Mouse (Mus musculus): ENCODE data around the gene Cdrt4.

Gene Cdrt4

DNA sequence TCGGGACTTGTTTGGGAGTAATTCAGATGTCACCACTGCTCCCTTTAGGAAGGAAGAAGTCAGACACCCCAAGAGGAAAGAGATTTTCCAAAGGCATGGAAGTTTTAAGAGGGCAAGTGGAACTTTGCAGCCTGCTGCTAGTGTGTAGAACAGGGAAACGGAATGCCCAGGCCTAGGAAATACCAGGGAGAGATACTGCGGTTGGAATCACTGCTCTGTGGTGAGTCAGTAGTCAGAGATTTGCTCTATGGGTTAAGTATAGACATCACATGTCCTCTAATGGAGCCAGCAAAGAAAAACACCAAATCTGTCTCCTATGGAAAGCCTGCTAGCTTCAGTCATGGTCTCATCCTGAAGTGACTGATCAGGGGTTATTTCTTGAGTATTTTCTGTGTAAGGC is 10.8 kb upstream of the Cdrt4 start:
- DNase-seq (ENCODE audit: low spot score in 2 of 2) = no peak

DNA sequence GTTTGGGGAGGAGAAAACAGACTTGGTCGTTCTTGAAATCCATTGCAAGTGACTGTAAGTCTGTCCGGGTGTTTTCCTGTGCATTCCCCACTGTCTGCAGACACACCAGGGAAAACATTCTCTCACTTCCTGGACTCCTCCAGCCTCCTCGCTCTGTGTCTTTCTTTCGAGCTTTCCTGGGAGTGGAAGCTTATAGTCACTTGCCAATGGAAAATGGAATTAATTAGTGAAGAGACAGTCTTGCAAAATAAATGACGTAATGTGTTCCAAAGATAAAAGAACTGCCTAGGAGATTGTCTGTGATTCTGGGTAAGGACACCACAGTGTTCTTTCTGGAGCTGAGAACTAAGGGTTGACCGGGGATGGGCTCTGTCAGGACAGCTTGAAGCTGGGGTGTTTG is 7.5 kb upstream of the Cdrt4 start:
- DNase-seq (ENCODE audit: low spot score in 2 of 2) = no peak

DNA sequence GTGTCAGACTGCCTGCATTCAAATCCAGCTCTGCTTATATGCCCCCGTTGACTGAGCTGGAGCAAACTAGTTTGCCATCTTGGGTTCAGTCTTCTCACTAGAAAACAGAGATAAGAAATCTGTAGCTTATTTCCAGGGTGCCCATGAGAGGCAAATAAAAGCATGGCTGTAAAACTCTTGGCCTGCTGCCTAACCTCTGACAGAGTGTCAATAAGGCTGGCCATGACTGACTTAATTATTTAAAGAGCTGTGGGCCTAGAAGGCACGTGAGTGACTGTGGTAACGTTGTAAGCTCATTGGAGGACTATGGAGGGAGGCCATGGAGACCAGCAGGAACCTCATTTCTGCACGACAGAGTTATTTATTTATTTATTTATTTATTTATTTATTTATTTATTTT is 5.5 kb upstream of the Cdrt4 start:
- no peak for DNase-seq (ENCODE audit: low spot score in 2 of 2)

DNA sequence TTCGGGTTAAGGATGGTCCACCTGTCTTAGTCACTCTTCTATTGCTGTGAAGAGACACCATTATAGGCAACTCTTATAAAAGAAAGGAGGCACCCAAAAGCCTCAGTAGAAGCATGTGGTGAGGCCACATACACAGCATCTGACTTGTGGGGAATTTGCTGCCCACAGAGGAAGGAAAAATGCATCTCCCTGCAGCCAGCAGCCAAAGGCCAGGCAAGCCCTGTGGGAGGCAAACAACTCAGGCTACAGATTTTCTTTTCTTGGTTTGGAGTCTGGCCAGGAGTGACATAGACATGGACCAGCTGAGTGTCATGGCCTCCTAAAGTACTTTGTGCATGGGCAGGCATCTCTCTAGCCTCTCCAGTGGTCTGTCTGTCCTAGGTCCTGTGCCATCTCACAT is 1.4 kb upstream of the Cdrt4 start:
- no peak for DNase-seq (ENCODE audit: low spot score in 2 of 2)

DNA sequence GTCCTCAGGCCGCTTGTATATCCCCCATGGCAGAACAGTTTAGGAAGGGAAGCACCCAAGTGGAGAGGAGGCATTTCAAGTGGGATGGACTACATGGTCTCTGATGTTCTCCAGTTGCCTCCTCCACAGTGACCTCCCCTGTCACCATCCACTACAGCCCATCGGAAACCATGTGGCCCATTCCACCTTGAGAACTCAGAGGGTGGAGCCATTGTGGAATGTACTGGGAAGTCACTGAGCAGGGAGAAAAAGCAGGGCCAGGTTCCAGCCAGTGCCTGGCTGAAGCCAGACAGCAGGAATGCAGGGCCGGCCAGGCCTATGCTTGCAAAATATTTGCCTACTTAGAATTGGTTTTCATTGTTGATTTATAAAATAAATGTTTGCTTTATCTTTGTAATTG is 3.8 kb downstream of the Cdrt4 start:
- DNase-seq (ENCODE audit: low spot score in 2 of 2) = no peak

DNA sequence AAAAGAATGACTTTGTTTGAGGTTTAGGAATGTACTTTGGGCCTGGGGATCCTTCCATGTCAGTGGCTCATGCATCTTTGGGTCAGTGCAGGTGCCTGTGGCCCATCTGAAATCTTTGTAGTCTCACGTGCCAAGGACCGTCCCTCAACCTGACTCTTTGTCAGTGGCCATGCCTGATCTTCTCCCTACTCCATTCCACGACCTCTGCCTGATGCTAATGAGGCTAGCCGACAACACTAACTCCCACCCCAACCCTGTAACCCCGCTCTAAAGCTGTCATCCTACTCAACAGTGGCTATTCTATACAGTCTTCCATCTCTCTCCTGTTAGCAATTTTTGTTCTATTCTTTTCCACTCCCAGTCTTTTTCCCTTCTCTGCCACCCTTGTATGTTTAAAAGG is 4.2 kb downstream of the Cdrt4 start:
- DNase-seq (ENCODE audit: low spot score in 2 of 2) = no peak

DNA sequence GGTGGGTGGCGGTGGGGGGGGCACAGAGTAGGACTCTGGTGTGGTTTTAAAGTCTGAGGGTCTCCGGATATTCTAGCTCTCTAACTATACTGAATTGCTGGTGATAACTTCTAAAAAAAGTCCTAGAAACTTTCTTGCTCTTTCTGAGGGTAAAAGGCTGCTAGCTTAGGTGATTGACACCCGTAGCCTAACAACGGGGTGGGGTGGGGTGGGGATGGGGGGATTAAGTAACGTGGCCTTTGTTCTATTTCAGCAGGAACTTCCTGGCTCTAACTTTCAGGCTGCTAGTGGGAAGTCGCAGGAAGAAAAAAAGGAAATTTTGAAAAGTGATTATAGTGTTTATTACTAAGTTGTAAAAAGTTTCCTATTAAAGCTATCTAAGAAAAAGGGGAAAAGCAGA is 4.8 kb downstream of the Cdrt4 start:
- no peak for DNase-seq (ENCODE audit: low spot score in 2 of 2)

DNA sequence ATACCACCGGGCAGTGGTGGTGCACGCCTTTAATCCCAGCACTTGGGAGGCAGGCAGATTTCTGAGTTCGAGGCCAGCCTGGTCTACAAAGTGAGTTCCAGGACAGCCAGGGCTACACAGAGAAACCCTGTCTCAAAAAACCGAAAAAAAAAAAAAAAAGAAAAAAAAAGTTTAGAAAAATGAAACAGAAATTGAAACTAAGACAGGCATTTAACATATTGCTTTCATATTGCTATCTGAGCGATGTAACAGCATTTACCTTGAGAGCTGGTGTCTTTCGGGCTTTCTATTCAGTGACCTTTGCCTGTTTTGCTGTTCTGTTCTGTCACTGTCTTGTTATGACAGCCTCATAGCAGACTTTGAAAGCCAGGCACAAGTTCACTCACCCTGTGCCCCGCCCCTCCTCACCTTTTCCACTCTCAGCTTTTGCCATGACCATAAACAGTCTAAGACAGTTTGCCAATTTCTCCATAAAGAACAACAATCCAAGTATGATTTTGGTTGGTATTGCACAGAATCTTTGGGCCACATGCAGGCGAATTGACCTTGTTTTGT is 6.7 kb downstream of the Cdrt4 start:
- no peak for DNase-seq (ENCODE audit: low spot score in 2 of 2)

DNA sequence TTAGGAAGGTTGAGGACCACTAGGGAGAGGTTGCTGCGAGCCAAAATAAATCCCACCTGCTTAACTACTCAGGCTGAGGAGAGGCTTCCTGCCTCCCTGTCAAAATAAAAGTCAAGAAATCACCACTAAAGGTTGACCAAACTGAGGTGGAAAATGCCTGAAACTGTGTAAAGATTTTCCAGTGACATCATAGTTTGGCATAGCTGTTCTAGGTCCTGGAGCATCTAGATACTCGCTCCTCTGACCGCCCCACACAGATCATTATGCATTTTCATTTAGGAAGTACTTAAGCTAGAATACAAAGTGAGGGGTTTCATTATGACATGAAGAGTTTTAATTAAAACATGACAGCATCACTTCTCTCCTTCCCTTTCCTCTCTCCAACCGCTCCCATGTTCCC is 12.3 kb downstream of the Cdrt4 start:
- no peak for DNase-seq (ENCODE audit: low spot score in 2 of 2)

DNA sequence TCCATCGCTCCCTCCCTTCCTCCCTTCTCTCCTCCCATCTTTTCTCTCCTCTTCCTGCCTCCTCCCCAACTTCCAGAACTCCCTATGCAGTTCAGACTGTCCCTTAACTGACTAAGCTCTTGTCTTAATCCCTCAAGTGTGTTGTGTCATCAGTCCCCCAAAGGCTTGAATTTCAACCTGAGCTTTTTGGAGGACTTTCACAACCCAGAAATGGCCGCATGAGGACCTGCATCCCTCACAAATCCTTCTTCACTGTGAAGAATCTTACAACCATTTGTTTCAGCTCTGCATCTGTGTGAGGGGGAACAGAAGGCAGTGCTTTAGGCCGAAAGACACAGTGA is 15.4 kb downstream of the Cdrt4 start:
- no peak for DNase-seq (ENCODE audit: low spot score in 2 of 2)

DNA sequence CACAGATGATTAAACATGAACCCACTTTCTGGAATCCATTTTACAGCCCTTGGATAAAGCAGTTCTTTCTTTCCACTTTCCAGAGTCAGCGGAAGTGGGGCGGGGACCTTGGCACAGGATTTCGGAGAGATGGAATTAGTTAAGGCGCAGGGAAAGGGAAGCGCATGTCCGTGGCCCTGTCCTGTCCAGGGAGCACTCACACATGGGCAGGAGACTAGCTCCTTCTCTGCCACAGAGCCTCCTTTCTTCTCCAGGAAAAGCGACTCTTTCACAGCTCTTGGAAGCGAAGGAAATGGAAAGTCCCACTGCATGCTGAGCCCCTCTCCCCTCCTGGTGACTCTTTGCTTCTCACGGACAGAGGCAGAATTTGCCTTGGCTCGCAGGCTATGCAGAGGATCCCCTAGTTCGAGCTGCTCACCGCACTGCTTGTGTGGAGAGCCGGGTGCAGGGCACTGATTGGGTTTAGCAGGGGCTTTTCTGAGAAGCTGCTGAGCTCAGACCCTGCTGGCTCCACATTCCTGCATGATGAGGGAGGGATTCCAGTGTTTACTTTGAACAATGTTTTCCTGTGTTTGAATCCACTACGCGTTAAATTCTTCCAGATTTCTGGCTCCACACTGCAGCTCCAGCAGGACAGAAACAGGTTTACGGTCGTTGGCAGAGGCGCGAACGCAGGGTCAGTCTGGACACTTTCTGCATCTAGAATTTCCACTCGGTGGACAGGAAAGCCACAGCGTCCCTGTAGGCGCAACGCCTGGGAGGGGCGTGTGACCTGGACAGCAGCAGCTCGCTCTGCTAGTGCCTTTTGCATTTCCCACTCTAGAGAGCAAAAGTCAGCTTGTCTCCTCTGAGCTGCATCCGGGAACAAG is 16.0 kb downstream of the Cdrt4 start:
- no peak for DNase-seq (ENCODE audit: low spot score in 2 of 2)

DNA sequence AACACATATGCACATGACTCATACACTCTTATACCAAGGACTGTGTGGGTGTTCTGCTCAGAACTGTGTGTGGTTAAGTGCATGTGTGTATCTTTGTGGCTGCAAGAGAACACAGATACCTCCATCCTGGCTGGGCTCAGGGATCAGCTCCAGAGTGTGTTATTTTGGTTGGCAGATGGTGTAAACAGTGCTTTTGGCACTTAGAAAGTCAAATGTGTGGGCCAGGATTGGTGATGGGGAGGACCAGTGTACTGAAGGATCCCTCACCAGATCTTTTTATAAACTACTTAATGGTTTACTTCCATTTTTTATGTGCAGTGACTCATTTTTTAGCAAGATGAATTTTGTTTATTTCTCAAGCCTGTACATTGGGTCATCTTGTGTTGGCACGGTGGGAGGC is 26.2 kb downstream of the Cdrt4 start:
- DNase-seq (ENCODE audit: low spot score in 2 of 2) = no peak

DNA sequence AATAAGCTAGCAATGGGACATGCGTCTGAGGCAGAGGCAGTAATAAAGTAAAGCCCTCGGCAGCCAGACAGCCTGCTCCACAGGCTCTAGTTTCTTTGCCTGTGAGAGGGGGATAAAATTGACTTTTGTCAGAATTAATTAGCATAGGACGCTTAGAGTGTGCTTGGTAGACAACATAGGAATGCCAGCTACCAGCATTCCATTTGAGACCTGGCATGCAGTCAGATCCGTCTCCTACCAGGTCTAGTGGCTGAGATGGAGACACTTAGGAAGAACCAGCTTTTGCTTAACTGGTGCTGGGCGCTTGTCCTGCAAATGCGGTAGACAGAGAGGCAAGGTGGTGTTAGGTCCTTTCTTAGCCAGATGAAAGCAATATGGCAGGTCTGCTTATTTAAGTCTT is 27.9 kb downstream of the Cdrt4 start:
- DNase-seq (ENCODE audit: low spot score in 2 of 2) = no peak

DNA sequence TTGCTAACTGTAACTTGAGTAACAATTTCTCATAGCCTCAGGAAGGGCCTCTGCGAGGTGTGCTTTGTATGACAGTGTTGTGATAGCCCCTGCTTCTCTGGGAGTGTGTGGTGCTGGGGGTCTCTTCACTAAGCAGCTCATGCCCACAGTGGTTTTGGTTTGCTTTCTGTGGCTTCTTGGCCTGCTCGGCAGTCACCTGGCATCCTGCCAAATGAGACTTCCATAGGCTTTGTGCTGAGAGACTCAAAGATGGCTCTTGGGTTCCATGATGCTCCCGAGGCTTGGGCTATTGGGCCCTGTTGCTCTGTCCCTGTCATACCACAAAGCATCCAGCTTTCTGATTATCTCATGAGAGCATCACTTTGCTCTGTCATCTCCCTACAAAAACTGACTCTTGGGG is 30.7 kb downstream of the Cdrt4 start:
- DNase-seq (ENCODE audit: low spot score in 2 of 2) = no peak

DNA sequence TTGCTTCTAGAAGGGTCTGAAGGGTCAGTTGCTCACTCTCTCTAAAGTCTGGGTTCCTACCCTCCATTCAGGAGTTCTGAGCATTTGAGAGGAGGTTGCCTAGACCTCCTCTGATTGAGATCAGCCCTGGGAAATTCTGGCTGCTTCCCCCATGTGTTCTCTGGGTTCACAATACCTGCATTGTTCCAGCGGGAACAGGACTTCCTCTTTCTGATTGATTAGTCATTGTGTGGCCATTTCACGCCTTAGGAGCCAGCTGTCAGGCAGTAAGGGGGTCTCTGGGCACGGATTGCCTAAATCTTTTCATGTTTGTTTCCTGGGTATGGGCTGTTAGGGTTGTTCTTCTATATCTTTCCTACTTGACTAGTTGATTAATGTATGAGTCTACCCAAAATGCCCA is 32.8 kb downstream of the Cdrt4 start:
- no peak for DNase-seq (ENCODE audit: low spot score in 2 of 2)

DNA sequence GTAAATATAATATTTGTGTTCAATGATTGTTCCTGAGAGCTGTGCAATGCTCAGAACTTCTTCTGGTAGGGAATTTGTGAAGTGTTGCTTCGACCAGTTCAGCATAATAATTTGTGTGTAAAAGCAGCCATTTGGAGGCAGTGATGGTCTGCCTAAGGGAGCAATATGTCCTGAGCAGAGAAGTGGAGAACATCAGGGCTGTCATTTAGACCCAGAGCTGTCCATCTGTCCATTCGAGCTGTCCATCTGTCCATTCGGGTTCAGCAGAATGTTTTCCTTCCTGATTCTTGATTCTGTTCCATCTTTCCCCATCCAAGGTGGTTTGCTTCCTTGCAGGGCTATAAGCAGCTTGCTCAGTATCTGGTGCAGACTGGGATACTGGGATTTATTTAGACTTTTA is 33.4 kb downstream of the Cdrt4 start:
- no peak for DNase-seq (ENCODE audit: low spot score in 2 of 2)

DNA sequence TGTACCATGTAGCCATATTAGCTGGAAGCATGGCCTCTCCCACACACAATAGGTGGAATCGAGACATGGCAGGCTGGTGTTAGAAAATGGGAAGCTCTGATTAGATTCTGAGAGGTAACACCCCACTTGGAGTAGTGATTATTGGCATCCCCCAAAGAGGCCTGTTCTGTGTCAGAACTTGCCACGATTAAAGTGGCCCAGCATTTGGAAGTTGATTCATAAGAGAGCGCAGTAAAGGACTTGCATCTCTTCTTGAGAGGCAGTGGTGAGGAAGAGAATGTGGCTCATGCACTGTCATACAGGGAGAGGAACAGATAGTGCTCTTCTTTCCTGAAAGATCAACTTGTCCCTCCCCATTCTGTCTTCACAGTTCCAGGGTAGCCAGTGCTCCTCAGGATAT is 34.1 kb downstream of the Cdrt4 start:
- no peak for DNase-seq (ENCODE audit: low spot score in 2 of 2)

DNA sequence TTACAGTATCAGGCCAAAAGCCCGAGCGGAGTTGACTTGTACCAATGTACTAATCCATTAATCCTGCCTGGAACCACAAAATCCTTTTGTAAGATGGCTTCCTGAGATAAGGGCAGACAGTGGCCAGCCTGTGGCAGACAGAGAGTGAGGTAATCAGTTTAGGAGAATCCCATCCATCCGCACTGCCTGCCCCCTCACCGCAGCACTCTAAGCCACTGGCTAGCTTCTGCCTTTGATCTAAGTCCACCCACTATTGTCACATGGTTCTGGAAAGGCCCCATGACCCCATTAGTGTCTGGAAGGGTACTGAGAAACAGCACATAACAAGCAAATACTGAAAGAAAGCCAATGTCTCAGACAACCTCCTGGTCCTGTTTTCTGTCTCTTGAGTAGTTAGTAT is 35.6 kb downstream of the Cdrt4 start:
- DNase-seq (ENCODE audit: low spot score in 2 of 2) = no peak

DNA sequence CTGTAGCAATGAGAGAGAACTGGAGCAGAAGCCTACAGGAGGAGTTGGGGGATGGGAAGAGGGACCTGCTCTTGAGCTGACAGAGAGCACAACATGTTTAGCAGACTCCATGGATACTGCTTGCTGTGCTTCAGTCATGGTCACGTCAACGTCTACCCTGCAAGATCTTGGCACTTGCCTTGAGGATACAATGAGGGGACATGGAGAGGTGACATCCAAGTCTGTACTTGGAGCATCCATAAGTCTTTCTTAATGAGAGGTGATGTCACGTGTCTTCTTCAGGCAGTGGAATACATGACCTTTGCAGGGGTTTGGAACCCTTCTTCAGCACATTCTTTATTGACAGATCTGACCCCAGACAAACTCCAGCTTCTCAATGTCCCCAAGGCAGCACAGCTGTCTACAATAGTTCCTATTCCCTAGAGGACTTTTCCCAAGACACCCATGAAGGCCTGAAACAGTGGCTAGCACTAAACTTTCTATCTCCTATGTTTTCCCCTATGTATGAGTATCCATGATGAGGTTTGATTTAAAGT is 39.2 kb downstream of the Cdrt4 start:
- DNase-seq (ENCODE audit: low spot score in 2 of 2) = no peak

DNA sequence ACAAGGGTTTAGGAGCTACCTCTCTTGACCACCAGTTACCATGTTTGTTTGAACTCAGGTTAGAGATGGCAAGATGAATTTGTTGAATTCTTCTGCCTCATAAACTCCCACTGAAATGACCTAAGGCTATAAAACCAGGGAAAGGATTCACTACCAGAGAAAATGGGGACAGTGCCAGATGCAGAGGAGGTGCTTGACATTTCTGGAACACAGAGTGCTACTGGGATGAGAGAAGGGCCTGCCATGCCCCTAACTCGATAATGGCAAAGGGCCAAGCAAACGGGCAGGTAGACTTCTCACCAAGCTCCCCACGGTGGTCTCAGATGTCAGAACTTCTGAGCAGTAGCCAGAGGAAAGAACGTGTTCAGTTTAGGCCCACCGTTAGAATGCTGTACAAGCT is 39.8 kb downstream of the Cdrt4 start:
- DNase-seq (ENCODE audit: low spot score in 2 of 2) = no peak

DNA sequence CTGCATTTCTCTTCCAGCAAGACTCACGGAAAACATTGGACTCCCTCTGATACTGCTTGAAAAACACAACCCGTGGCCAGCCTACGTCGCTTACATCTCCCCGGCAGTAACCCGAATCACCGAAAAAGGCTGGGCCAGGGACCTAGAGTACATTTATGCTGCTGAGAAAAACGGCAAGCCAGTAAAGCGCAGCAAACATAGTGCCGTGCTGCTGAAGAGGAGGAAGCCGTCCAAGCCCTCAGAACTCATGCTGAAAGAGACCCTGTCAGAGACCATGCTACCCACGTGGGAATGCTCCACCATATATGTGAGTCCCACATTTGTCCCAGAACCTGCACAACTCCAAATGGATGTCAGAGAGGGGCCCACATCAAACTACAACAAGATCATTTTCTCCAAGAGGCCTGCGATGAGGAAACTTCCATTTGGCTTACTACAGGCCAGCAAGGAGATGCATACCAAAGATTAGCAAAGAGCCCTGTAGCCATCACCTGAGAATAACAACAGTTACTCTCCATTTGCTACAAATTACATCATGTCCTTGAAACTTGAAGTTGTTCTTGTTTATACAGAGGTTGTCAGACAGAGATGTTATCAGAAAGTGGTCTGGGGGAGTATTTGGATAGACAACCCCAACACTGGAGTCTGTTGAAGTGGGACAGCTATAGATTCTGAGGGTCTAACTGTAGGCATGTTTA is 41.7 kb downstream of the Cdrt4 start:
- DNase-seq (ENCODE audit: low spot score in 2 of 2) = no peak

DNA sequence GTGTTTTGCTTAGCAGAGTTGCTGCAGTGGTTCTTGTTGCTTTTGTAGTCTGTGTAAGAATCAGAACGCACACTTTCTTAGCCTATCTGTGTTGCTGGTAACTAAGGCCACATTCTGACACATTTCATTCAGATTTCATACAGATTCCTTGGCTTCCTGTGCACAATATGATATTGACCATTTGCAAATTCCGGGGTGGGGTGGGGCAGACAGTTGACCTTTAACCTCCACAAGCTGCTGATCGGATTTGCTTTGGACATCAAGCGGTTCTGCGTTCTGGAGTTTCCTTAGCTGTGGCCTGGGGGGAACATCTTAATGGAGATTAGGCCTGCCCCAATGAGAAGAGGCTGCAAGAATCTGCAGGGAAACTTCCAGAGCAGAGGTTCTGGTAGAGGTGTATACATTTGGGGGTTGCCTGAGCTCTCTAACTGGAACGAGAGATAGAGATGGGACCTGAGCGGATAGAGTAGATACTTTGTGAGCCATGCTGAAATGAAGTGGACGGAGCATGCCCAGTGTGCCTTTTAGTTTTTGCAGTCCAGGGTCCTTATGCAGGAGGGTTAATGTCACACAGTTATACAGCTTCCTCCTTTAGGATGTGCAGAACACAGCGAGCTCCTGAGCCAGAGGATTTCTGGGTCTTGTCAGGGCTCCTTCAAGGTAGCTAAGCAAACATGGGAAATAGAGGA is 44.2 kb downstream of the Cdrt4 start:
- DNase-seq (ENCODE audit: low spot score in 2 of 2) = no peak
